Mouse (Mus musculus) cerebellum, postnatal 10 days (tissue): Measurements from ENCODE around the gene Crip1.

ENCODE experiments used
- DNase-seq, 2 experiments: peaks; one replicate each; pipeline ENCODE4 v3.0.0; 2021; ENCODE audit warnings: mixed read lengths in 2 of 2

The Crip1 gene

DNA sequence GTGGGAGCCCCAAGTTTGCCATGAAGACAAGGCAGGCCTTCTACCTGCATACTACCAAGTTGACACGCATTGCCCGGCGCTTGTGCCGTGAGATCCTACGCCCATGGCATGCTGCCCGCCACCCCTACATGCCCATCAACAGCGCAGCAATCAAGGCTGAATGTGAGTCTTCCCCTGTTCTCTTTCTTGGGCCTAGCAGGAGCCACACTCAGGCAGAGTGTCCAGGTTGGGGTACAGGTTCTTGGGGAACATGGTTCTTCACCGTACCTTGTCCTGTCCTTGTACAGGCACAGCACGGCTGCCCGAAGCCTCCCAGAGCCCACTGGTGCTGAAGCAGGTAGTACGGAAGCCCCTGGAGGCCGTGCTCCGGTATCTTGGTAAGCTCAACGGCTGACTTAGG is 14.5 kb upstream of the Crip1 start:
- DNase-seq = no peak

GRCm38 (mm10) chr12:113132567-113132966 is 13.5 kb upstream of the Crip1 start:
- peak; percentile 50 to 59 for DNase-seq

DNA sequence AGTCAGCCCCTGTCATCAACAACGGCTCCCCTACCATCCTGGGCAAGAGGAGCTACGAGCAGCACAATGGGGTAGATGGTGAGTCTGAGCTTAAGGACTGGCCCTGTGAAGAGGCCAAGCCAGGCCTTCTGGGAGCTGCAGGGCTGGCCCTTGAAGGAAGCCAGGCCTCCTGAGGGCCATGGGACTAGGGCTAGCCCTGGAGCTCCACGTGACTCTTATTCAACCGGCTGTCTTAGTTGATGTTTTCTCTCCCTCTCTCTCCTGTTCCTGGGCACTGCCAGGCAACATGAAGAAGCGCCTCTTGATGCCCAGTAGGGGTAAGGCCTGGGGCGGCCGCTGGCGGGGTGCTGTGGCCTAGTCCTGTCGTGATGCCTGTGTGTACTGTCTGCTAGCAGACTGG is 12.9 kb upstream of the Crip1 start:
- peak in 1 of 2 experiments; percentile 6 for DNase-seq

DNA sequence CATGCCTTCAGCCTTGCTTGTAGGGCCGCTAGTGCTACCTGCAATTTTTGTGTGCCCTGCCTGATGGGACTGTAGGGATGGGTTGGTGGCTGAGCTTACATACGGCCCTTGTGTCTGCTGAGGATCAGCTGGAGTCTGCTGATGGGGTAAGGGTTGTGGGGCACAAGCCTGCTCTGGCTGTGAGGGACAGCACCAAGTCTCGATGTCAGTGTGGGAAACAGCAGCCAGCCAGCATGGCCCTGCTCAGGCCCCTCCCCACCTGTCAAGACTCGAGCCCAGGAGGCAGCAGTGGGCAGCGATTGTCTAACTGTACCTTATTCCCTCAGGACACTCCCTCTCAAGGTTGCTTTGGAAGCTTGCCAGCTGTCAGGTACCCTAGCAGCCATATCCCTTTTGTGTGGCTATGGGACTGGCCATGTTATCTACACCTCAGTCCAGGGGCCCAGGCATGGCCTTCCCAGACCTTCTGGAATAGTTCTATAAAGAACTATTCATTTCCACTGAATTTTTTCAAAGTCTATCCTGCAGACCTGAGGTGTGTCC is 12.2 kb upstream of the Crip1 start:
- peak in 1 of 2 experiments; percentile 17 for DNase-seq

- no peak for DNase-seq
Observed at GRCm38 (mm10) chr12:113134502-113134901, 11.6 kb upstream of the Crip1 start.

- no peak for DNase-seq
Observed at GRCm38 (mm10) chr12:113135401-113135800, 10.7 kb upstream of the Crip1 start.

- DNase-seq = no peak
Observed at GRCm38 (mm10) chr12:113136492-113137020, 9.6 kb upstream of the Crip1 start.

DNA sequence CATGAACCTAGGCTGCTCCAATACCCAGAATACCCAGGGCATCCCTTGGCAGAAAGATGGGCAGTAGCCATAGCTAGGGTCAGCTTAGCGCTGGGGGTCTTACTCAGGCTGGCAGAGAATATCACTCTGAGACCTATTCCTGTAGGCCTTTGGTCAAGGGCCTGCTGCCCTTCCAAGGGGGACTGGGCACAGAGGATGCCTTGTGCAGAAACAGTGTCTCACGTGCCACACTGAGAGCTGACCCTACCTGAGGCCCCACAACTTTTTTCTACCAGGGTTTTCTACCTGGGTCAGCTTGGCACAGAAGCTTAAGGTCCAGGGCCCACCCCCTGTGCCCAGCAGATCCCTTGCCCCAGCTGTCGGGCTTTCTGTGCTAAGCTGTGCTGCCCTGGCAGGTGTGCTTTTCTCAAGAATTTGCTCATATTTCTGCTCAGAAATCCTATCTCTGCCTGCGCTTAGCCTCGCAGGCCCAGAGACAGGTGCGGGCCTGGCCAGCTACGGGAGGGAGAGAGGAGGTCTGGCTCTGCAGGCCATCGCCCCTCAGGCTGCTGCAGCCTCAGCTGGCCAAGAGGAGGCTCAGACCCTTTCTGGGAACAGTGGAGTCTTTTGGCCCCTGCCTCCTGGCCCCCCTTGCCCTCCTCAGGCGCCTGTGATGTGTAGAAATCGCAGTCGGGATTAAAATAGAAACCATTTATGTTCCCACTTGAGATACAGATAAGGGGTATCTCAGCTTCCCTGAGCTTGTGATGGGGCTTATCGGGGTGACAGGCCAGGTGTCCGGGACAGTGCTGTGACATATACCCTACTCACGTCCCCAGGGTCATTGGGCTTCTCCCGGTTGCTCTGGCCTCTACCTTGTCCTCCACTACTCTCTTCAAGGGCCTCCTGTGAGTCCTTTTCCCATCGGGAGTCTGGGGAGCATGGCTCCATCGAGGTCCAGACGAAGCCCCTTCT is 8.6 kb upstream of the Crip1 start:
- DNase-seq = no peak

DNA sequence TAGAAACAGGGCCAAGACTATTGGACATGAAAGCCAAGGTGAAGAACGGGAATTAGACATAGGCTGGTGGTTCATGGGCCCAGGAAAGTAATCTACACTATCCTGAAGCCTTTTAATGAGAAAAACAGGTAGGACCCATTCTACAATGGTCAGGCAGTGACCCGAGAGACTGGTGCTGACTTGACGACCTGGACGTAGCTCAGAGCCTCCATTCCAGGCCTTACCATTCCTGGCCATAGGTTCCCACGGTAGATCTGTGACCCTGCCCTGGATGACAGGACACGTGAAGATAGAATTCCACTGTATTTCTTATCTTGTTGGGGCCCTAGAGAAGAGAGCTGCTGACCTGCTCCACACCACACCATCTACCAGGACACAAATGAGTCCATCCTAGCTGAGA is 7.8 kb upstream of the Crip1 start:
- DNase-seq = no peak

DNA sequence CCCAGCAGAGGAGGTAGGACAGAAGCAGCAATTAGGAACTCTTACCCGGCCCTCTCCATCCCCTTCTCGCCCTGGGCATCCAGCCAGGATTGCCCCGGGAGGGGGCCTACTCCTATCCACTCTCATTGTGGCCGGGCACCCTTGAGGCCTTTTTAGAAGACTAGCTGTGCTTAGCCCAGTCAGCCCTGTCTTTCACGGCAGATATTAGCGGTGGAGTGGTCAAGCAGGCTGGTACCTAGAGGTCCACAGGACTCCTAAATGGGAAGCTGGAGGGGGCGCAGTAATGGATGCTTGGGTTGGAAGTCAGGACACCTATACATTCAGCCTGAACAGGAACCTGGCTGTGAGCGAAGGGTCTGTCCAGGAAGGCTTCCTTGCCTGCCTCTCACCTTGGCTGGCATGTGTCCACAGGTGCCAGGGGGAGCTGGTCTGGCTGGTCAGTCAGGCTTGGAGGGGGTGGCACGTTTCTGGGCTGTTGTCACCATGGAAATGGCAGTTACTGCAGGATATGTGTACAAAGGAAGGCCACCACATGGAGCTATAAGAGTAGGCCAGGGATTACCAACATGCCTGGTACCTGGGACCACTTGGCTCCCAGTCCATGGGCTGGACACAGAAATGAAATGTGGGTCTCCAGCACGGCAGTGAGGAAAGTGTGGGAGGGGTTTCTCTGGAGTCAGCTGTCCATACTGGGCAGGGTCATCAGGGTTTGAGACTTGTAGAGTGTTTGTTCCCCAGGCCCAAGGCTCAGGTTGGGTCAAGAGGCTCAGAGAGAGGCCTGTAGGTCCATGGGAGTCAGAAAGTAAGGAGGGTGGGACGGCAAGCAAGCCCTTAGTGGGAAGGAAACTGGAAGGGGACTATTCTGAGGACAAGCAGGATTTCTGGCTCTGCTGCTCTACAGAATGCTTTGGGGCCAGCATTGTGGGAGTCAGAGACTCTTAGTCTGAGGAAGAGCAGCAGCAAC is 6.9 kb upstream of the Crip1 start:
- peak; percentile 48 to 49 for DNase-seq

- peak; percentile 81 to 85 for DNase-seq
Observed at GRCm38 (mm10) chr12:113139908-113140615, 6.1 kb upstream of the Crip1 start, which contains the start of gene Crip2. TSS of gene Crip2 (plus strand) at chr12:113140236.

GRCm38 (mm10) chr12:113140616-113141411 is 5.3 kb upstream of the Crip1 start:
- DNase-seq = peak; percentile 50 to 55

DNA sequence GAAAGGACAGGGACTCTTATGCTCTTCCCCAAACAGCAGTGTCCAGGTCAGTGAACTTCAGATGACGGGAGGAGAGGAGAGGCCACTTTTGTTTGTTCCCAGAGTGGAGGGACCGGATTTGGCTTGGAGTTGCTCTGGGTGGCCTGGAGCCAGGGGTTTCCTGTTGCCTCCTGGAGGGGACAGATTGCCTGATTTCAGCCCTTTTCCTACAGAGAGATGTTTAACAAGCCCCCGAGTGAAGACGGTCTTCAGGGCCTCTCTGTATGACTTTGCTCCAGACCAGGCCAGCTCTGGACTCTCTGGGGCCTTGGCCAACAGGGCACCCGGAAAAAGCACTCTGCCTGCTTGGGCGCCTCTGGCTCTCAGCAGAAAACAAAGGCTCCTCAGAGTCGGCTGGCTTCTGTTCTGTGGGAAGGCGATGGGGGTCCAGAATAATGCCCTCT is 4.6 kb upstream of the Crip1 start:
- DNase-seq = peak; percentile 74 to 78

GRCm38 (mm10) chr12:113142021-113142975 is 3.8 kb upstream of the Crip1 start:
- peak; percentile 63 to 76 for DNase-seq

GRCm38 (mm10) chr12:113143164-113143563 is 3.0 kb upstream of the Crip1 start:
- DNase-seq = no peak

DNA sequence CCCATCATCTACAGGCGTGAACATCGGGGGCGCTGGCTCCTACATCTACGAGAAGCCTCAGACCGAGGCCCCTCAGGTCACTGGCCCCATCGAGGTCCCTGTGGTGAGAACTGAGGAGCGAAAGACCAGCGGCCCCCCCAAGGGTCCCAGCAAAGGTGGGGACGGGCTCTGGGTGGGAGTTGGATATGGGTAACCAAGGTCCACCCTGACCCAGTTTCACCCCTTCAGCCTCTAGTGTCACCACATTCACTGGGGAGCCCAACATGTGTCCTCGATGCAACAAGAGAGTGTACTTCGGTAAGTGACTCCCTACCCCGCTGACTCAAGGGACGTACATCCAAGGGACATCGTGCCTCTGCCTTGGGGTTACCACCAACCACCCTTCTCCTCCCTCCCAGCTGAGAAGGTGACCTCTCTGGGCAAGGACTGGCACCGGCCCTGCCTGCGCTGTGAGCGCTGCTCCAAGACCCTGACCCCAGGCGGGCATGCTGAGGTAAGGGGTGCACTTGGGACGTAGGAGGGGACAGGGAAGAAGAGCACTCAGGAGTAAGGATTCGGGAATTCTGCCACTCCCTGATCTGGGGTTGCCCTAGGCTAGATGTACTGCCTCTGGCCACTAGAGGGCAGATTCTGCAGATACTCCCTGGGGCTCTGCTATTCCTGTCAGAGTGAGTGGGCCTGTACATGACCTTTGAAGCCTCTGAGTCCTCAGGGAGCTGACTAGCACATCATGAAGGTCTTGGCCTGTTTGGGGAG is 1.9 kb upstream of the Crip1 start:
- peak; percentile 53 to 65 for DNase-seq

- no peak for DNase-seq
Observed at GRCm38 (mm10) chr12:113144886-113145285, 1.2 kb upstream of the Crip1 start.

DNA sequence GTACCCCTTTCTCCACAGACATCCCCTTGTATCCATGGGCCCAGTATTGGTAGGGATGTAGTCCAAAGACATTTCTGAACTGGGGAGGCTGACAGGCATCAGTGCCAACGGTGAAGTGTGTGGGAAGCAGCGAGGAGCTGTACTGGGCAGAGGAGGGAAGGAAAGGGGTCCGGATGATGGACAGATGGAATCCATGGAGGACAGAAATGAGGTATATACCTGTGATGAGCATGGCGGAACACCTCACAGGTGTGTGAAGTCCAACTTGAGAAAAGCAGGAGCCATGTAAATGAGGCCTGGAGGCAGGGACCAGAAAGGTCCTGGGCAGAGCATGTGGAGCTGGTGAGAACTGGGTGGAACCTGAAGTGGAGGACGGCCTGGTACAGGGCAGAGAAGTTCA is 525 bp upstream of the Crip1 start:
- DNase-seq = no peak

DNA sequence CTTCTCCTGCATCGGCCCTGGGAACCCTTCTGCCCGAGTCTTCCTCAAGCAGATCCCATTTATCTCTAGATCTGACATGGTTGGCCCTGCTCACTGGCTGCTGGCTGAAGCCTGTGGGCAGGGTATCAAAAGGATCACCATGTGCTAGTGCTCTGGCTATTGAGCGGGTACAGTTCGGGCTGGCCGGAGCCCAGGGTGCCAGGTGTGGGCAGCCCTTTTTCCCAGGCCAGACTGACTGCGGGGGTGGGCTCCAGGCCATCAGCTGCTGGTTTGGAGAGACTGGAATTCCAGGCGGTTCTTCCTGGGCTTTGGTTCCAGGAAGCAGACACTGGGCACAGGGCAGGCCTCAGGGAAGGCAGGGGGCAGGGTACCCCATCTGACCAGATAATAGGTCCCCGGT is 1.4 kb downstream of the Crip1 start:
- peak; percentile 91 to 95 for DNase-seq
